Mouse (Mus musculus) neural tube, embryonic 14.5 days (tissue): ENCODE measurements around the gene Aktip. TPM values are rescaled to one million over a fixed set of nuclear protein-coding genes. Genes with fewer than 3 reads are reported as not detected.

Experiments used
- ATAC-seq: fragments of 200-750 bp; cut with Nextera tagmentation; 2 replicates; pipeline ENCODE4 v1.8.0; 2017; ENCODE audit warnings: low read depth, mild to moderate bottlenecking, moderate TSS enrichment, moderate library complexity
- H3K27ac ChIP-seq: fragments of 300-500 bp; sonication (generic); 2 replicates; pipeline ENCODE4 v1.5.1; 2014; ENCODE audit warnings: low read depth, mild to moderate bottlenecking, control low read depth, low read length, moderate library complexity, mixed read lengths
- H3K27me3 ChIP-seq: fragments of 300-500 bp; sonication (generic); 2 replicates; pipeline ENCODE4 v1.6.1; 2014; ENCODE audit warnings: low read length; ENCODE audit not compliant: control insufficient read depth, insufficient read depth
- H3K36me3 ChIP-seq: fragments of 300-500 bp; sonication (generic); 2 replicates; pipeline ENCODE4 v1.6.1; 2014; ENCODE audit warnings: low read length, mixed read lengths; ENCODE audit not compliant: control insufficient read depth, insufficient read depth
- H3K4me1 ChIP-seq: fragments of 300-500 bp; sonication (generic); 2 replicates; pipeline ENCODE4 v1.6.1; 2014; ENCODE audit warnings: low read length; ENCODE audit not compliant: control insufficient read depth, insufficient read depth
- H3K4me2 ChIP-seq: fragments of 300-500 bp; sonication (generic); 2 replicates; pipeline ENCODE4 v1.6.1; 2014; ENCODE audit warnings: mild to moderate bottlenecking, low read depth, low read length, control low read depth
- H3K4me3 ChIP-seq: fragments of 300-500 bp; sonication (generic); 2 replicates; pipeline ENCODE4 v1.5.1; 2014; ENCODE audit warnings: low read depth, low read length, control low read depth, mixed read lengths
- H3K9ac ChIP-seq: fragments of 300-500 bp; sonication (generic); replicated peaks from 2 replicates; pipeline ENCODE4 v1.6.1; 2014; ENCODE audit warnings: low read depth, mild to moderate bottlenecking, control low read depth, low read length, mixed read lengths
- H3K9me3 ChIP-seq: fragments of 300-500 bp; sonication (generic); 2 replicates; pipeline ENCODE4 v1.6.1; 2016; ENCODE audit warnings: low read length; ENCODE audit not compliant: control insufficient read depth
- WGBS: fragments of 180-500 bp; shearing (Covaris S2); extraction: QIAGEN DNeasy Blood & Tissue Kit; methylation state at CpG from one replicate; pipeline ENCODE4 v1.1.7; 2014; 5-methylcytosine and 5-hydroxymethylcytosine counted together
- polyA plus RNA-seq: library from polyadenylated mRNA; unstranded; fragments of >200 nt; fragmentation: Nextera tagmentation; extraction: Ambion mirVana; gene quantifications from 2 replicates; pipeline ENCODE4 v1.2.1, GENCODE M21; 2014

Gene Aktip
- polyA plus RNA-seq = 116 and 118 TPM in 2 replicates

DNA sequence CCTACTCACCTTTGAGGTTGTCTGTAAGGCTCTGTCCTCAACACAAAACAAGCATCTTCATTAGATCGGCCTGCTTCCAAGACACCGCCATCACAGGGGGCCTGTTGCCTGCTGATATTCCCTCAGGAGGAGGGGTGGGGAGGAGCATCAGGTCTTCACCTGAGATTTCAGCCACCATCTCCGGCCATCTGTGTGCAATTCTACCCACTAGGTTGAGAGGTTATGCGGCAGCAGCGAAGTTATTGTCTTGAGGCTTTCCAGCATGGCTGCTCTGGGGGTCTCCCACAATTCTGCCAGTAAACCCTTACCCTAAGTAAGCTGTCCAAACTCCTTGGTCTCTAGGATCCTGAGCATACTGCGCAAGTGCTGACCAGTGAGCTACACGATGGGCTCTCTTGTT lies at the start of gene Aktip:
Aktip (minus strand) TSS at position 101 of the 400 bp plus-strand sequence.
- H3K9me3 ChIP-seq = no peaks in the 10 kb centered on the region
- H3K4me1 ChIP-seq = no peaks in the 10 kb centered on the region
- H3K27ac ChIP-seq = no peak within 1 kb of the TSS
- no peak within 1 kb of the TSS for H3K9ac ChIP-seq
- 94% methylated on average over 7 of the region's 7 CpGs for WGBS
- ATAC-seq = no peak
- H3K36me3 ChIP-seq = no peaks in the 10 kb centered on the region
- H3K27me3 ChIP-seq = no peaks in the 10 kb centered on the region
- H3K4me3 ChIP-seq = no peak within 1 kb of the TSS
- no peak within 1 kb of the TSS for H3K4me2 ChIP-seq

DNA sequence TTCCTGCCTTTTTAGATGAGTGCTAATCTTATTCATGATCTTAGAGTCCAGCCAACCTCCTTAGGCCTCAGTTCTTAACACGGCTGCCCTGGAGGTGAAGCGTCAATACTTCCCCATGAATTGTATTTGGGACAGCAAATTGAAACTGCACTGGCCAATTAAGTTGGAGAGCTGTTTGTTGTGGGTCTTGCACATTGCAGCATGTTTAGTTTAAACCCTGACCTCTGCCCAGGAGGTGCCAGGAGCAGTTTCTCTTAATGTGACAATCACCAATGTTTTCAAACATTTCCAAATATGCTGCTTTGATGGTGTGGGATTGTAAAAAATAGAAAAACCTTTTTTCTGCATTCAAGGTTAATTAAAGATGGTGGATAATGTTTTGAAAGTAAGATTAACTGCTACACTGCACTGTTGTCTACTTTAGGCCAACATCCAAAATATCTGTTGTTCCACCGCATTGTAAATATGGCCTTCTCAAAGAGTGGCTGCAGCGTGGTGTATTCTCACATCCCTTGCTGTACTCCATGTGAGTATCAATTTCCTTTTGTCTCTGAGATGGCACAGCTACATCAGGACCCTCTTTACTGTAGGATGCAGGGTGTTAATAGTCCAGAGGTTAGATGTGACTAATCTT lies 46.2 kb upstream of the Aktip start:
- H3K4me3 ChIP-seq = no peak overlapping the region
- H3K36me3 ChIP-seq = peaks cover 4% of the 10 kb centered on the region; the same call in 1 of the 2 replicates
- no peak overlapping the region for H3K27ac ChIP-seq
- H3K4me2 ChIP-seq = no peak overlapping the region
- ATAC-seq = no peak
- 85% methylated on average over 4 of the region's 4 CpGs for WGBS
- H3K9ac ChIP-seq = no peak overlapping the region
- H3K9me3 ChIP-seq = no peaks in the 10 kb centered on the region
- no peaks in the 10 kb centered on the region for H3K4me1 ChIP-seq
- H3K27me3 ChIP-seq = no peaks in the 10 kb centered on the region

- Histone ChIP-seq H3K4me2 (no peak overlapping the region), H3K9me3 (no peaks in the 10 kb centered on the region), H3K4me3 (no peak overlapping the region), H3K9ac (no peak overlapping the region), H3K36me3 (no peaks in the 10 kb centered on the region), H3K4me1 (no peaks in the 10 kb centered on the region), H3K27ac (no peak overlapping the region), H3K27me3 (no peaks in the 10 kb centered on the region)
- 60% methylated on average over 1 of the region's 1 CpGs for WGBS
- ATAC-seq = no peak
Observed at GRCm38 (mm10) chr8:91242721-91243120, 42.9 kb upstream of the Aktip start.

- Histone ChIP-seq H3K9ac (no peak overlapping the region), H3K4me3 (no peak overlapping the region), H3K4me1 (no peaks in the 10 kb centered on the region), H3K27me3 (no peaks in the 10 kb centered on the region), H3K4me2 (no peak overlapping the region), H3K27ac (no peak overlapping the region), H3K36me3 (no peaks in the 10 kb centered on the region), H3K9me3 (no peaks in the 10 kb centered on the region)
- 92% methylated on average over 8 of the region's 8 CpGs for WGBS
- no peak for ATAC-seq
Observed at GRCm38 (mm10) chr8:91241873-91242519, 42.2 kb upstream of the Aktip start.

DNA sequence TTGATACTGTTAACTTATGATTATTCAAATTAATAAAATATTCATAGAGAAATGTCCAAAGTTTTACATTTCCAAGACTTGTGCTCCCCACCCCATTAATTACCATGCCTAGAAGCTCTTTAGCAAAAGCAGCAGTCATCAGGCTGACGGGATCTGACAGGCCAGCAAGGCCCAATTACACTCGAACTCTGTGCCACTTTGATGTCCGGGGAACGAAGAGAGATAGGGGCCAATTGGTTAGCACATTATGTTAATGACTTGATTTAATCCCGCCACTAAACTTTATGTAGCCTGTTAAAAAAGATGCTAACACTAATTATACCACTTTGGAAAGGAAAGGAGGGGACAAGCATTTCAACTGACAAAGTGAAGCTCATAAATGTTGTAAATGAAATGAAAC lies 41.6 kb upstream of the Aktip start:
- ATAC-seq = no peak
- Histone ChIP-seq H3K4me3 (no peak overlapping the region), H3K9me3 (no peaks in the 10 kb centered on the region), H3K27ac (no peak overlapping the region), H3K4me1 (no peaks in the 10 kb centered on the region), H3K27me3 (no peaks in the 10 kb centered on the region), H3K9ac (no peak overlapping the region), H3K4me2 (no peak overlapping the region), H3K36me3 (no peaks in the 10 kb centered on the region)
- WGBS = 58% methylated on average over 5 of the region's 5 CpGs

- Histone ChIP-seq H3K9me3 (no peaks in the 10 kb centered on the region), H3K4me1 (no peaks in the 10 kb centered on the region), H3K36me3 (no peaks in the 10 kb centered on the region), H3K27me3 (no peaks in the 10 kb centered on the region), H3K4me3 (no peak overlapping the region), H3K4me2 (no peak overlapping the region), H3K27ac (no peak overlapping the region), H3K9ac (no peak overlapping the region)
- ATAC-seq = no peak
- WGBS = 83% methylated on average over 2 of the region's 2 CpGs
Observed at GRCm38 (mm10) chr8:91237191-91237590, 37.4 kb upstream of the Aktip start.

GRCm38 (mm10) chr8:91234097-91234496 lies 34.3 kb upstream of the Aktip start:
- H3K36me3 ChIP-seq = no peaks in the 10 kb centered on the region
- H3K4me1 ChIP-seq = no peaks in the 10 kb centered on the region
- no peak overlapping the region for H3K4me2 ChIP-seq
- no peak overlapping the region for H3K4me3 ChIP-seq
- WGBS = 55% methylated on average over 2 of the region's 2 CpGs
- no peaks in the 10 kb centered on the region for H3K27me3 ChIP-seq
- no peak for ATAC-seq
- H3K9ac ChIP-seq = no peak overlapping the region
- no peak overlapping the region for H3K27ac ChIP-seq
- H3K9me3 ChIP-seq = no peaks in the 10 kb centered on the region

GRCm38 (mm10) chr8:91227421-91227841 lies 27.7 kb upstream of the Aktip start:
- ATAC-seq = no peak
- Histone ChIP-seq H3K9ac (no peak overlapping the region), H3K4me3 (no peak overlapping the region), H3K9me3 (no peaks in the 10 kb centered on the region), H3K27me3 (no peaks in the 10 kb centered on the region), H3K4me1 (no peaks in the 10 kb centered on the region), H3K27ac (no peak overlapping the region), H3K4me2 (no peak overlapping the region), H3K36me3 (no peaks in the 10 kb centered on the region)
- 83% methylated on average over 7 of the region's 7 CpGs for WGBS

DNA sequence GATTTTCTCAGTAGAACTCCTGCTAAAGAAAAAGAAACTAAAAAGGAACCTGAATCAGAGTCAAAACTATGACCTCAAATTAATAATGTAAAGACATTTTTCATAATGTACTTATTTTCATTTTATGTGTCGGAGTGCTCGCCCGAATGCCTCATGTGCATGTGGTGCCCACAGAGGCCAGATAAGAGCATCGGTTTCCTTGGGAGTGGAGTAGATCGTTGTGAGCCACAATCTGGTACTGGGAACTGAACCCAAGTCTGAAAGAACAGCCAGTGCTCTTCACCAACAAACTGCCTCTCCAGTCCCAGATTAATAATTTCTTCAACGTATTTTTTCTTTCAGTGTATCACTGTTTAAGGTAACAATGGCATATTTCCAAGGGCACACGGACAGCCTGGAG lies 24.5 kb upstream of the Aktip start:
- H3K4me2 ChIP-seq = no peak overlapping the region
- H3K27me3 ChIP-seq = no peaks in the 10 kb centered on the region
- WGBS = 92% methylated on average over 7 of the region's 7 CpGs
- no peak overlapping the region for H3K9ac ChIP-seq
- no peaks in the 10 kb centered on the region for H3K9me3 ChIP-seq
- H3K4me1 ChIP-seq = no peaks in the 10 kb centered on the region
- no peak overlapping the region for H3K4me3 ChIP-seq
- H3K27ac ChIP-seq = no peak overlapping the region
- no peaks in the 10 kb centered on the region for H3K36me3 ChIP-seq
- no peak for ATAC-seq
